Mouse (Mus musculus): Measurements from ENCODE around the gene Hs3st5. TPM values are rescaled to one million over a fixed set of nuclear protein-coding genes. Genes with fewer than 3 reads are reported as not detected.
"Not testable (repeated sequence)": the region's sequence is repeated elsewhere in the genome, so short reads cannot be mapped to it uniquely, and the experiment has no call there.

The Hs3st5 gene
- polyA plus RNA-seq, 1 experiment from 2014 or later, result 5.6 TPM

GRCm38 (mm10) chr10:36507556-36507870, 899 bp downstream of the Hs3st5 start:
- H3K4me2 ChIP-seq (replicated peaks), result peak overlapping the region; percentile 98
- peaks cover 21% of the 10 kb centered on the region for H3K27me3 ChIP-seq
- ATAC-seq (ENCODE audit: insufficient number of reproducible peaks, low FRiP score, low TSS enrichment, low read depth), result no peak
- peaks cover 9% of the 10 kb centered on the region for H3K4me1 ChIP-seq
- peak overlapping the region; percentile 65 for H3K4me3 ChIP-seq (replicated peaks)
- under 1% methylated on average over 15 of the region's 15 CpGs for WGBS
- no peaks in the 10 kb centered on the region for H3K9me3 ChIP-seq (replicated peaks)
- H3K36me3 ChIP-seq, result no peaks in the 10 kb centered on the region
- peak overlapping the region; percentile 50 for H3K9ac ChIP-seq
- no peak overlapping the region for H3K27ac ChIP-seq (replicated peaks)

DNA sequence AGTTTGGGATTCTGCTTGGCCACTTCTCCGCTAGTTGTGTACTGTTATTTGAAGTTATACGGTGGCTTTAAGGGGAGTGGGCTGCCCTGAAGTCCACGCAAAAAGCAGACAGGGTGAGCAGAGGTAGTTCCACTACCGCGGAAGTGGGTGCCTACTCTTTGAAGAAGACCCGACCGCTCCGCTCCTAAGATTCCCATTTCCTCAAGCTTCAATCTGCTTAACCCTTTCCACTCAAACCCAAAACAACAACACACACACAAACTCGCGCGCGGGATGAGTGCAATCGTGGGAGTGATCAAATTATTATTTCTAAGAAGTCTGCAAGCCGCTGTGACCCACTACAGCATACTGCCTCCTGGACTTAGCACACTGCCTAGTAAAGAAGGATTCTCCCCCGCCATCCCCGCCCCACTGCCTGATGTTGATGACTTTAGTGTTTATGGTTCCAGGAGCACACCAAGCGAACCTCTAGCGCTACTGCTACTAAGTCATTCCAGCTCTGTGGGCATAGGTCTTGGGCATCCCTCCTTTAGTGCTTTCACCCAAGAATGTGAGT, 1.5 kb downstream of the Hs3st5 start:
- under 1% methylated on average over 18 of the region's 18 CpGs for WGBS
- no peak for ATAC-seq (ENCODE audit: insufficient number of reproducible peaks, low FRiP score, low TSS enrichment, low read depth)
- H3K4me3 ChIP-seq (replicated peaks), result peak overlapping the region; percentile 65
- peak overlapping the region; percentile 98 for H3K4me2 ChIP-seq (replicated peaks)
- no peaks in the 10 kb centered on the region for H3K36me3 ChIP-seq
- peak overlapping the region; percentile 50 for H3K9ac ChIP-seq
- H3K27ac ChIP-seq (replicated peaks), result no peak overlapping the region
- peaks cover 9% of the 10 kb centered on the region for H3K4me1 ChIP-seq
- H3K27me3 ChIP-seq, result peaks cover 21% of the 10 kb centered on the region
- H3K9me3 ChIP-seq (replicated peaks), result no peaks in the 10 kb centered on the region

GRCm38 (mm10) chr10:36509477-36509876, 2.9 kb downstream of the Hs3st5 start:
- no peak overlapping the region for H3K27ac ChIP-seq (replicated peaks)
- no peak for ATAC-seq (ENCODE audit: insufficient number of reproducible peaks, low FRiP score, low TSS enrichment, low read depth)
- no peaks in the 10 kb centered on the region for H3K9me3 ChIP-seq (replicated peaks)
- WGBS, result 43% methylated on average over 4 of the region's 4 CpGs
- H3K9ac ChIP-seq, result no peak overlapping the region
- H3K4me3 ChIP-seq (replicated peaks), result 0 out of 2 replicates have a peak overlapping the region, but pooled peaks have one; percentile 1
- no peaks in the 10 kb centered on the region for H3K36me3 ChIP-seq
- H3K4me2 ChIP-seq (replicated peaks), result no peak overlapping the region
- H3K27me3 ChIP-seq, result peaks cover 21% of the 10 kb centered on the region
- peaks cover 9% of the 10 kb centered on the region for H3K4me1 ChIP-seq

DNA sequence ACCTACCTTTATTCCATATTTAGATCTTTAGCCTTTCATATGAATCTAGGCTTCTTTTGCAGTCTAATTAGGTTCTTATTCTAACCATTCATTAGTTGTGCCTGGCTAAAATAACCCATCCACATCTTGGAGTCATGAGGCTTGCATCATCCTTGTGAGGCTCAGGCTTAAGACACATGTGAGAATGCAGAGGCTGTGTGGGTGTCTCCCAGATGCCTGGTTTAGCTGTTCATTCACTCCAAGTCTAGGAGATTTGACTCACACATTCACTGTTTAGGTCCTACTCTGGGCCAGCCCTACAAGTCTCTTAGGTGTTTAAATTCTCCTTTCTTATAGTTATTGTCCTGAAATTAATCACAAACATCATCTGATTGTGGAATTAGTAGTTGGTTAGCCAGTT, 17.3 kb downstream of the Hs3st5 start:
- H3K4me2 ChIP-seq (replicated peaks), result no peak overlapping the region
- ATAC-seq (ENCODE audit: insufficient number of reproducible peaks, low FRiP score, low TSS enrichment, low read depth), result no peak
- no peaks in the 10 kb centered on the region for H3K36me3 ChIP-seq
- H3K27me3 ChIP-seq, result no peaks in the 10 kb centered on the region
- no peak overlapping the region for H3K27ac ChIP-seq (replicated peaks)
- no peaks in the 10 kb centered on the region for H3K4me1 ChIP-seq
- no peak overlapping the region for H3K9ac ChIP-seq
- H3K4me3 ChIP-seq (replicated peaks), result no peak overlapping the region
- no peaks in the 10 kb centered on the region for H3K9me3 ChIP-seq (replicated peaks)

DNA sequence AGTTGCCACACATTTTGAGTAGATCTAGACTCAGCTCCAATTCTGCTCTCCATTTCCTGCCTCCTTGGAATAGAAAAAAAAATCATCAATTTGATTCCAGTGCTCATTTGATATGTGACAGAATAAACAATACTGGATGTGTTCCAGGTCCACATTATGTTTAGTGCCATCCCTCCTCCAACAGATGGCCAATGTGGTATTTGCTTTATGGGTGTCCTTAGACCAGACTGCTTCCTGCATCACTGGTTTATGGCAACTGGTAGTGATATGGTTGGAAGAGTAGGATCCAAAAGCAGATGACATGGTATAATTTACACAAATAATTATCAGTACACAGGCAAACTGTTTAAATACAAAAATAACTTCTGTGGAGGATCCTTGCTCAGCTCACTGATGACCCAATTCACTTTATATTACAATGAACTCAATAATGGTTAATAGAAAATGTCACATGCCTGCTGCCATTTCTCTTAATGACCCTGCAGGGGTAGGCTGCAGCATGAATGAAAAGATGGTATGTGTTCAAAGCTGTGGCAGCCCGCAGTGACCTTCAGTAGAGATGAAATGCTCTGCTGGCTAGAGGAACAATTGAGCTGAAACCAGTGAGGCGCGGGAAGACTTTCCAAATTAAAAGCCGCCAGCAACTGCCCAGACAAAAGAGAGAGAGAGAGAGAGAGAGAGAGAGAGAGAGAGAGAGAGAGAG, 27.2 kb downstream of the Hs3st5 start:
- no peaks in the 10 kb centered on the region for H3K27me3 ChIP-seq
- WGBS, result 68% methylated on average over 4 of the region's 4 CpGs

GRCm38 (mm10) chr10:36546622-36547021, 40.0 kb downstream of the Hs3st5 start:
- Histone ChIP-seq H3K4me3 (replicated peaks) (no peak overlapping the region), H3K27ac (replicated peaks) (no peak overlapping the region), H3K4me2 (replicated peaks) (no peak overlapping the region), H3K27me3 (no peaks in the 10 kb centered on the region), H3K9me3 (replicated peaks) (no peaks in the 10 kb centered on the region), H3K36me3 (no peaks in the 10 kb centered on the region), H3K9ac (no peak overlapping the region), H3K4me1 (no peaks in the 10 kb centered on the region)
- WGBS, result 17% methylated on average over 2 of the region's 2 CpGs
- no peak for ATAC-seq (ENCODE audit: insufficient number of reproducible peaks, low FRiP score, low TSS enrichment, low read depth)

More for the DNA sequence above, 27.2 kb downstream of the Hs3st5 start:
- Histone ChIP-seq H3K9ac (no peak overlapping the region), H3K36me3 (no peaks in the 10 kb centered on the region), H3K27ac (replicated peaks) (no peak overlapping the region), H3K4me2 (replicated peaks) (no peak overlapping the region), H3K4me3 (replicated peaks) (no peak overlapping the region), H3K4me1 (no peaks in the 10 kb centered on the region), H3K9me3 (replicated peaks) (no peaks in the 10 kb centered on the region)
- no peak for ATAC-seq (ENCODE audit: insufficient number of reproducible peaks, low FRiP score, low TSS enrichment, low read depth)

GRCm38 (mm10) chr10:36547713-36548112, 41.1 kb downstream of the Hs3st5 start:
- H3K4me2 ChIP-seq (replicated peaks); H3K4me1 ChIP-seq; H3K9ac ChIP-seq; H3K27ac ChIP-seq (replicated peaks); ATAC-seq (ENCODE audit: insufficient number of reproducible peaks, low FRiP score, low TSS enrichment, low read depth); H3K36me3 ChIP-seq; H3K4me3 ChIP-seq (replicated peaks); H3K9me3 ChIP-seq (replicated peaks); H3K27me3 ChIP-seq: not testable (repeated sequence)
- WGBS, result 85% methylated on average over 1 of the region's 1 CpGs

- Histone ChIP-seq H3K4me1 (no peaks in the 10 kb centered on the region), H3K9ac (no peak overlapping the region), H3K4me3 (replicated peaks) (no peak overlapping the region), H3K36me3 (no peaks in the 10 kb centered on the region), H3K27me3 (no peaks in the 10 kb centered on the region), H3K27ac (replicated peaks) (no peak overlapping the region), H3K4me2 (replicated peaks) (no peak overlapping the region), H3K9me3 (replicated peaks) (no peaks in the 10 kb centered on the region)
- no peak for ATAC-seq (ENCODE audit: insufficient number of reproducible peaks, low FRiP score, low TSS enrichment, low read depth)
- WGBS, result 44% methylated on average over 4 of the region's 4 CpGs
Observed at GRCm38 (mm10) chr10:36554057-36554456, 47.4 kb downstream of the Hs3st5 start.

GRCm38 (mm10) chr10:36554941-36555888, 48.6 kb downstream of the Hs3st5 start:
- no peak overlapping the region for H3K4me2 ChIP-seq (replicated peaks)
- ATAC-seq (ENCODE audit: insufficient number of reproducible peaks, low FRiP score, low TSS enrichment, low read depth), result no peak
- no peak overlapping the region for H3K9ac ChIP-seq
- H3K27me3 ChIP-seq, result no peaks in the 10 kb centered on the region
- no peaks in the 10 kb centered on the region for H3K4me1 ChIP-seq
- no peaks in the 10 kb centered on the region for H3K9me3 ChIP-seq (replicated peaks)
- 73% methylated on average over 6 of the region's 6 CpGs for WGBS
- H3K36me3 ChIP-seq, result no peaks in the 10 kb centered on the region
- no peak overlapping the region for H3K27ac ChIP-seq (replicated peaks)
- H3K4me3 ChIP-seq (replicated peaks), result no peak overlapping the region

GRCm38 (mm10) chr10:36556128-36556527, 49.5 kb downstream of the Hs3st5 start:
- Histone ChIP-seq H3K4me1 (no peaks in the 10 kb centered on the region), H3K4me2 (replicated peaks) (no peak overlapping the region), H3K36me3 (no peaks in the 10 kb centered on the region), H3K9me3 (replicated peaks) (no peaks in the 10 kb centered on the region), H3K27ac (replicated peaks) (no peak overlapping the region), H3K9ac (no peak overlapping the region), H3K4me3 (replicated peaks) (no peak overlapping the region), H3K27me3 (no peaks in the 10 kb centered on the region)
- WGBS, result 87% methylated on average over 2 of the region's 2 CpGs
- ATAC-seq (ENCODE audit: insufficient number of reproducible peaks, low FRiP score, low TSS enrichment, low read depth), result no peak

DNA sequence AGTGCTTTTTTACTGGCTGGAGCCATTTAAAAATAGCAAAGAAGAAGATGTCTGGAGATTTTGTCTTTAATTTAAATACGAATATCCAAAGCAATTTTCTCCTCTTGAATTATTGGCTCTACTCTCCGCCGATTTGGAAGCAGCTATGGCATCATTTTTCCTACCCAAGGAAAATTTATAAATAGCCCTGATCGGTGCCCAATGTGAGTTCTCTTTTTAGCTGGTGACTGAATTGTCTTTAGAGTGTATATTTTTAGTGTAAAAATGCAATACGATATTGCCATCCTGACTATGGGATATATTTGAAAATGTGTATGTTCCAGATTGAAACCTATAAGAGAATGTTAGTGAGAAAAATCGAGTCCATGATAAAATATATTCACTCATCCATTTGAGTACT, 51.1 kb downstream of the Hs3st5 start:
- Histone ChIP-seq H3K9me3 (replicated peaks) (no peaks in the 10 kb centered on the region), H3K4me1 (no peaks in the 10 kb centered on the region), H3K4me2 (replicated peaks) (no peak overlapping the region), H3K9ac (no peak overlapping the region), H3K27ac (replicated peaks) (no peak overlapping the region), H3K27me3 (no peaks in the 10 kb centered on the region), H3K36me3 (no peaks in the 10 kb centered on the region), H3K4me3 (replicated peaks) (no peak overlapping the region)
- 76% methylated on average over 6 of the region's 6 CpGs for WGBS
- no peak for ATAC-seq (ENCODE audit: insufficient number of reproducible peaks, low FRiP score, low TSS enrichment, low read depth)

All from embryonic facial prominence, embryonic 15.5 days (tissue).